In the genomic region with DNA sequence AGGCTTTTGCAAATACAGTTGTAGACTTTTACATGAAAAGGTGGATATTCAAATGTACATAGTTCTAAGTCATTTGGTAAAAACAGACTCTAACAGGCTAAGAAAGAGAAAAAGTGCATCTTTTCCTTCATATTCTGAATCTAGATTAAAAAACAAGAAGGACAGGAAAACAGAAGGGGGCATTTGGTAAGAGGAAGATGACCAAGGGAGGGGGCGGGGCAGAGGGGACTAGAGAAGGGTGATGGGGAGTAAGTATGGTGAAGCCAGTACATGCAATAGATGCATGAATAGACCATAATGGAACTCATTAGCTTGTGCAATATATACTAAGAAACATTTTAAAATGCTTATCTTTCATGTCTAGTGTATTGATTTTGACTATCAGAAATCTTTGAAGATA, we compare ENCODE assay signal across 29 mouse cellular contexts. TPM values are rescaled to one million over a fixed set of nuclear protein-coding genes. Genes with fewer than 3 reads are reported as not detected.
DNase-seq lines count a peak whose midpoint lies in the region; ATAC-seq and TF ChIP-seq lines count a peak whose summit lies in the region.
"Had no signal": no experiment of that assay in that cellular context is flagged by ENCODE, and none has a peak within 500 bp of the region (broad histone marks: within the 10 kb centered on the region; RNA-seq: fewer than 3 reads in every experiment).

No protein-coding gene starts in this region.

- no peaks in the 10 kb centered on the region for H3K36me3 ChIP-seq in forebrain, embryonic 11.5 days (ENCODE audit: control insufficient read depth, insufficient read depth, low read length)
- no peaks in the 10 kb centered on the region for H3K36me3 ChIP-seq in forebrain, postnatal 0 days (ENCODE audit: insufficient read depth)
- no peaks in the 10 kb centered on the region for H3K36me3 ChIP-seq in midbrain, embryonic 10.5 days
- no peaks in the 10 kb centered on the region for H3K36me3 ChIP-seq in midbrain, embryonic 16.5 days (ENCODE audit: control insufficient read depth, insufficient read depth, low read length)
- no peaks in the 10 kb centered on the region for H3K36me3 ChIP-seq in embryonic facial prominence, embryonic 10.5 days (replicated peaks)
- H3K36me3 ChIP-seq: embryonic facial prominence, embryonic 12.5 days; heart, embryonic 12.5 days; intestine, embryonic 15.5 days; liver, embryonic 12.5 days; neural tube, embryonic 13.5 days had no signal

- TF ChIP-seq POLR2A in brain, embryonic 14.5 days (IDR thresholded peaks at IDR 0.05; ENCODE audit: borderline replicate concordance, extremely low read depth, insufficient read depth, insufficient read length, poor library complexity, severe bottlenecking): no peak

- no peak overlapping the region for H3K27ac ChIP-seq in forebrain, embryonic 11.5 days (ENCODE audit: low read depth, low read length)
- no peak overlapping the region for H3K27ac ChIP-seq in forebrain, postnatal 0 days (ENCODE audit: low read depth, low read length)
- peak overlapping the region; percentile 100 for H3K27ac ChIP-seq in midbrain, embryonic 10.5 days (replicated peaks)
- H3K27ac ChIP-seq in midbrain, embryonic 16.5 days (ENCODE audit: low read length): no peak overlapping the region
- H3K27ac ChIP-seq in embryonic facial prominence, embryonic 10.5 days (replicated peaks): peak overlapping the region; percentile 69
- H3K27ac ChIP-seq: embryonic facial prominence, embryonic 12.5 days; hindbrain, postnatal 0 days; intestine, embryonic 15.5 days; liver, embryonic 12.5 days; neural tube, embryonic 13.5 days had no signal

- H3K4me3 ChIP-seq in forebrain, embryonic 11.5 days (ENCODE audit: low read depth, low read length): no peak overlapping the region
- no peak overlapping the region for H3K4me3 ChIP-seq in forebrain, postnatal 0 days (ENCODE audit: low read depth, low read length)
- H3K4me3 ChIP-seq in midbrain, embryonic 10.5 days: peak overlapping the region; percentile 81
- H3K4me3 ChIP-seq in midbrain, embryonic 16.5 days (ENCODE audit: low read depth, low read length): no peak overlapping the region
- no peak overlapping the region; the same call in 1 of the 2 replicates for H3K4me3 ChIP-seq in embryonic facial prominence, embryonic 10.5 days
- H3K4me3 ChIP-seq: embryonic facial prominence, embryonic 12.5 days; heart, embryonic 12.5 days; intestine, embryonic 15.5 days; liver, embryonic 12.5 days; neural tube, embryonic 13.5 days had no signal

- peaks cover 4% of the 10 kb centered on the region for H3K4me1 ChIP-seq in forebrain, embryonic 11.5 days (replicated peaks; ENCODE audit: control insufficient read depth, insufficient read depth, low read length)
- H3K4me1 ChIP-seq in forebrain, postnatal 0 days (ENCODE audit: insufficient read depth): no peaks in the 10 kb centered on the region
- H3K4me1 ChIP-seq in midbrain, embryonic 10.5 days: peaks cover 58% of the 10 kb centered on the region
- peaks cover 15% of the 10 kb centered on the region for H3K4me1 ChIP-seq in midbrain, embryonic 16.5 days (ENCODE audit: control insufficient read depth, insufficient read depth, low read length)
- peaks cover 45% of the 10 kb centered on the region for H3K4me1 ChIP-seq in embryonic facial prominence, embryonic 10.5 days
- H3K4me1 ChIP-seq: intestine, embryonic 15.5 days had no signal

- no peak for ATAC-seq in forebrain, embryonic 11.5 days (replicated peaks; ENCODE audit: low FRiP score)
- ATAC-seq in forebrain, postnatal 0 days: no peak
- no peak for ATAC-seq in midbrain, embryonic 16.5 days
- ATAC-seq: activated CD4-positive, CD25-positive, alpha-beta regulatory T cell, adult 4 months; hindbrain, postnatal 0 days; intestine, embryonic 15.5 days; liver, embryonic 12.5 days; liver, postnatal 0 days had no signal

- peak; percentile 61 for DNase-seq in forebrain, embryonic 11.5 days (ENCODE audit: low spot score)
- DNase-seq in forebrain, postnatal 0 days: no peak
- no peak for DNase-seq in midbrain, embryonic 10.5 days (ENCODE audit: low spot score)
- peak; percentile 50 for DNase-seq in brain, embryonic 14.5 days (ENCODE audit: low read depth)
- DNase-seq in embryonic facial prominence, embryonic 10.5 days (ENCODE audit: low spot score): no peak
- DNase-seq in spleen, adult 18-20 months: no peak
- DNase-seq: adrenal gland, adult 2 months; adrenal gland, postnatal 36 days; cerebellum, adult 8-10 months; cerebellum, postnatal 36 days; gastrocnemius, postnatal 25 days; heart, adult 18-20 months; heart, postnatal 4 days; kidney, adult 2 months; kidney, postnatal 4 days; left cerebral cortex, postnatal 4 days; liver, postnatal 0 days; lung, postnatal 36 days; right cerebral cortex, postnatal 25 days; thymus, postnatal 14 days had no signal

- H3K4me2 ChIP-seq in forebrain, embryonic 11.5 days (ENCODE audit: low read depth, low read length, severe bottlenecking): no peak overlapping the region
- H3K4me2 ChIP-seq in forebrain, postnatal 0 days (ENCODE audit: low read depth): no peak overlapping the region
- no peak overlapping the region for H3K4me2 ChIP-seq in midbrain, embryonic 16.5 days (ENCODE audit: low read length)
- H3K4me2 ChIP-seq: embryonic facial prominence, embryonic 12.5 days; heart, embryonic 12.5 days; intestine, embryonic 15.5 days; liver, embryonic 12.5 days; neural tube, embryonic 13.5 days had no signal

- H3K9me3 ChIP-seq in forebrain, embryonic 11.5 days (ENCODE audit: control insufficient read depth, low read length): no peaks in the 10 kb centered on the region
- H3K9me3 ChIP-seq in forebrain, postnatal 0 days (ENCODE audit: low read length): no peaks in the 10 kb centered on the region
- H3K9me3 ChIP-seq in midbrain, embryonic 10.5 days (replicated peaks): no peaks in the 10 kb centered on the region
- no peaks in the 10 kb centered on the region for H3K9me3 ChIP-seq in midbrain, embryonic 16.5 days (replicated peaks; ENCODE audit: control insufficient read depth, low read length, poor library complexity, severe bottlenecking)
- no peaks in the 10 kb centered on the region for H3K9me3 ChIP-seq in embryonic facial prominence, embryonic 10.5 days
- H3K9me3 ChIP-seq: embryonic facial prominence, embryonic 12.5 days; heart, embryonic 12.5 days; intestine, embryonic 15.5 days; liver, embryonic 12.5 days; neural tube, embryonic 13.5 days had no signal

- H3K9ac ChIP-seq in forebrain, embryonic 11.5 days (ENCODE audit: low read length): no peak overlapping the region
- H3K9ac ChIP-seq in forebrain, postnatal 0 days: no peak overlapping the region
- no peak overlapping the region for H3K9ac ChIP-seq in midbrain, embryonic 16.5 days (ENCODE audit: low read depth, low read length)
- H3K9ac ChIP-seq: embryonic facial prominence, embryonic 12.5 days; heart, embryonic 12.5 days; intestine, embryonic 15.5 days; liver, embryonic 12.5 days; liver, postnatal 0 days; neural tube, embryonic 13.5 days had no signal

- 47% methylated on average over 1 of the region's 1 CpGs for WGBS in forebrain, embryonic 11.5 days
- 88% methylated on average over 1 of the region's 1 CpGs for WGBS in forebrain, postnatal 0 days
- WGBS in midbrain, embryonic 10.5 days: 40% methylated on average over 1 of the region's 1 CpGs
- 38% methylated on average over 1 of the region's 1 CpGs for WGBS in midbrain, embryonic 16.5 days
- WGBS in embryonic facial prominence, embryonic 10.5 days: 65% methylated on average over 1 of the region's 1 CpGs

- no peaks in the 10 kb centered on the region for H3K27me3 ChIP-seq in forebrain, embryonic 11.5 days (ENCODE audit: control insufficient read depth, insufficient read depth, low read length)
- H3K27me3 ChIP-seq in forebrain, postnatal 0 days (ENCODE audit: insufficient read depth, low read length): no peaks in the 10 kb centered on the region
- H3K27me3 ChIP-seq in midbrain, embryonic 10.5 days (ENCODE audit: low read depth, poor library complexity, severe bottlenecking): no peaks in the 10 kb centered on the region
- H3K27me3 ChIP-seq in midbrain, embryonic 16.5 days (ENCODE audit: control insufficient read depth, insufficient read depth, low read depth, low read length): no peaks in the 10 kb centered on the region
- H3K27me3 ChIP-seq in embryonic facial prominence, embryonic 10.5 days (replicated peaks; ENCODE audit: low read depth, poor library complexity, severe bottlenecking): no peaks in the 10 kb centered on the region
- H3K27me3 ChIP-seq: CH12.LX; embryonic facial prominence, embryonic 12.5 days; heart, embryonic 12.5 days; intestine, embryonic 15.5 days; liver, embryonic 12.5 days; neural tube, embryonic 13.5 days had no signal

- TF ChIP-seq CTCF in forebrain, postnatal 0 days (IDR thresholded peaks at IDR 0.05; ENCODE audit: low read depth): no peak
- no peak for TF ChIP-seq CTCF in brain, embryonic 14.5 days (IDR thresholded peaks at IDR 0.05; ENCODE audit: borderline replicate concordance, extremely low read depth, insufficient read depth, insufficient read length)

RNA-seq across cellular contexts. Expression of a gene that starts 5.4 kb away (rescaled TPM):
- polyA plus RNA-seq in forebrain, embryonic 11.5 days (2014; fragmentation: Nextera tagmentation; extraction: Ambion mirVana): 52.9 and 54.2 TPM in 2 replicates
- 27.3 and 31.3 TPM in 2 replicates for total RNA-seq in forebrain, postnatal 0 days (2014; rRNA removed)
- polyA plus RNA-seq in forebrain, postnatal 0 days (2015; fragmentation: Nextera tagmentation; extraction: Ambion mirVana): 15.9 and 27.4 TPM in 2 replicates
- polyA plus RNA-seq in midbrain, embryonic 10.5 days (2016; fragmentation: Nextera tagmentation; extraction: Ambion mirVana): 66.9 and 71.0 TPM in 2 replicates
- 43.7 and 45.8 TPM in 2 replicates for polyA plus RNA-seq in midbrain, embryonic 16.5 days (2015; fragmentation: Nextera tagmentation; extraction: Ambion mirVana)
- 41.1 and 49.4 TPM in 2 replicates for polyA plus RNA-seq in brain, embryonic 14.5 days (2012; rRNA removed)
- 64.4 and 65.5 TPM in 2 replicates for polyA plus RNA-seq in embryonic facial prominence, embryonic 10.5 days (2016; fragmentation: Nextera tagmentation; extraction: Ambion mirVana)

RNA-seq across cellular contexts. Expression of a gene that starts 11.5 kb away (rescaled TPM):
- polyA plus RNA-seq in forebrain, embryonic 11.5 days (2014; fragmentation: Nextera tagmentation; extraction: Ambion mirVana): 20.2 and 23.3 TPM in 2 replicates
- 11.4 and 12.6 TPM in 2 replicates for total RNA-seq in forebrain, postnatal 0 days (2014; rRNA removed)
- polyA plus RNA-seq in forebrain, postnatal 0 days (2015; fragmentation: Nextera tagmentation; extraction: Ambion mirVana): 4.3 and 4.9 TPM in 2 replicates
- polyA plus RNA-seq in midbrain, embryonic 10.5 days (2016; fragmentation: Nextera tagmentation; extraction: Ambion mirVana): 19.3 and 22.7 TPM in 2 replicates
- 5.0 and 7.4 TPM in 2 replicates for polyA plus RNA-seq in midbrain, embryonic 16.5 days (2015; fragmentation: Nextera tagmentation; extraction: Ambion mirVana)
- polyA plus RNA-seq in brain, embryonic 14.5 days (2012; rRNA removed): 25.4 and 33.5 TPM in 2 replicates
- polyA plus RNA-seq in embryonic facial prominence, embryonic 10.5 days (2016; fragmentation: Nextera tagmentation; extraction: Ambion mirVana): 15.5 and 16.6 TPM in 2 replicates

RNA-seq across cellular contexts. Expression of a gene that starts 22.9 kb away (rescaled TPM):
- polyA plus RNA-seq in forebrain, embryonic 11.5 days (2014; fragmentation: Nextera tagmentation; extraction: Ambion mirVana): 12.2 and 15.4 TPM in 2 replicates
- total RNA-seq in forebrain, postnatal 0 days (2014; rRNA removed): 2.6 and 3.5 TPM in 2 replicates
- 10.1 and 11.8 TPM in 2 replicates for polyA plus RNA-seq in forebrain, postnatal 0 days (2015; fragmentation: Nextera tagmentation; extraction: Ambion mirVana)
- 25.0 and 25.1 TPM in 2 replicates for polyA plus RNA-seq in midbrain, embryonic 10.5 days (2016; fragmentation: Nextera tagmentation; extraction: Ambion mirVana)
- polyA plus RNA-seq in midbrain, embryonic 16.5 days (2015; fragmentation: Nextera tagmentation; extraction: Ambion mirVana): 7.5 and 10.8 TPM in 2 replicates
- 5.5 and 6.1 TPM in 2 replicates for polyA plus RNA-seq in brain, embryonic 14.5 days (2012; rRNA removed)
- 12.7 and 17.7 TPM in 2 replicates for polyA plus RNA-seq in embryonic facial prominence, embryonic 10.5 days (2016; fragmentation: Nextera tagmentation; extraction: Ambion mirVana)

Comparison
In these comparisons a context has a peak if more than half of its experiments do, and no peak if none do; other contexts are left out.
1. DNase-seq: peak in forebrain, embryonic 11.5 days (single experiment) and brain, embryonic 14.5 days (single experiment); none in forebrain, postnatal 0 days (single experiment), midbrain, embryonic 10.5 days (single experiment), embryonic facial prominence, embryonic 10.5 days (single experiment) and spleen, adult 18-20 months (0 of 2).
2. H3K27ac ChIP-seq: peak in midbrain, embryonic 10.5 days (single experiment) and embryonic facial prominence, embryonic 10.5 days (single experiment); none in forebrain, embryonic 11.5 days (single experiment), forebrain, postnatal 0 days (single experiment) and midbrain, embryonic 16.5 days (single experiment).